20 mouse cellular contexts compared by ENCODE assay signal in genomic region chr10:3706231-3706630, GRCm38 (mm10). TPM values are rescaled to one million over a fixed set of nuclear protein-coding genes. Genes with fewer than 3 reads are reported as not detected.
DNase-seq lines count a peak whose midpoint lies in the region; ATAC-seq and TF ChIP-seq lines count a peak whose summit lies in the region.
"Had no signal": no experiment of that assay in that cellular context is flagged by ENCODE, and none has a peak within 500 bp of the region (broad histone marks: within the 10 kb centered on the region; RNA-seq: fewer than 3 reads in every experiment).

No protein-coding gene starts in this region.

- no peak for TF ChIP-seq CTCF in left cerebral cortex, adult 2 months (IDR thresholded peaks at IDR 0.05)

- H3K4me3 ChIP-seq in heart, embryonic 11.5 days (ENCODE audit: low read depth, low read length): no peak overlapping the region
- no peak overlapping the region for H3K4me3 ChIP-seq in left cerebral cortex, adult 2 months
- H3K4me3 ChIP-seq: embryonic facial prominence, embryonic 10.5 days; heart, embryonic 15.5 days; hindbrain, embryonic 13.5 days; limb, embryonic 13.5 days; liver, embryonic 15.5 days; midbrain, embryonic 10.5 days had no signal

- no peaks in the 10 kb centered on the region for H3K36me3 ChIP-seq in heart, embryonic 11.5 days (ENCODE audit: control insufficient read depth, insufficient read depth, low read length)
- H3K36me3 ChIP-seq: embryonic facial prominence, embryonic 10.5 days; heart, embryonic 15.5 days; hindbrain, embryonic 13.5 days; limb, embryonic 13.5 days; liver, embryonic 15.5 days; midbrain, embryonic 10.5 days had no signal

- no peaks in the 10 kb centered on the region for H3K9me3 ChIP-seq in heart, embryonic 11.5 days (replicated peaks; ENCODE audit: control insufficient read depth, low read length)
- H3K9me3 ChIP-seq: embryonic facial prominence, embryonic 10.5 days; heart, embryonic 15.5 days; hindbrain, embryonic 13.5 days; limb, embryonic 13.5 days; liver, embryonic 15.5 days; midbrain, embryonic 10.5 days had no signal

- H3K9ac ChIP-seq in heart, embryonic 11.5 days (ENCODE audit: low read depth, low read length): no peak overlapping the region
- H3K9ac ChIP-seq: heart, embryonic 15.5 days; hindbrain, embryonic 13.5 days; limb, embryonic 13.5 days; liver, embryonic 15.5 days had no signal

- no peak overlapping the region for H3K4me2 ChIP-seq in heart, embryonic 11.5 days
- H3K4me2 ChIP-seq: heart, embryonic 15.5 days; hindbrain, embryonic 13.5 days; limb, embryonic 13.5 days; liver, embryonic 15.5 days had no signal

- H3K27ac ChIP-seq in heart, embryonic 11.5 days (ENCODE audit: low read depth, low read length): no peak overlapping the region
- peak overlapping the region; percentile 44; the same call in 1 of the 2 replicates for H3K27ac ChIP-seq in left cerebral cortex, adult 2 months
- H3K27ac ChIP-seq: embryonic facial prominence, embryonic 10.5 days; heart, embryonic 15.5 days; hindbrain, embryonic 13.5 days; limb, embryonic 13.5 days; liver, embryonic 15.5 days; macrophage; midbrain, embryonic 10.5 days had no signal

- H3K27me3 ChIP-seq in heart, embryonic 11.5 days (ENCODE audit: control insufficient read depth, insufficient read depth, low read length): no peaks in the 10 kb centered on the region
- H3K27me3 ChIP-seq: CH12.LX; heart, embryonic 15.5 days; hindbrain, embryonic 13.5 days; limb, embryonic 13.5 days; liver, embryonic 15.5 days had no signal

- no peak for ATAC-seq in heart, embryonic 11.5 days (replicated peaks; ENCODE audit: insufficient number of reproducible peaks, low FRiP score, low TSS enrichment)
- ATAC-seq: inflammation-experienced regulatory T-cells, adult 6 months had no signal

- DNase-seq in cerebellum, postnatal 10 days: peak; percentile 67 to 74
- DNase-seq in cerebellum, adult 9-10 months: no peak
- DNase-seq in heart, adult 8-10 months (ENCODE audit: low spot score): peak; percentile 37
- DNase-seq in left cerebral cortex, adult 2 months (ENCODE audit: extremely low spot score in 1 of 2, low spot score in 2 of 2): no peak
- DNase-seq in left cerebral cortex, postnatal 14 days (ENCODE audit: low spot score in 2 of 2): no peak
- DNase-seq in heart, postnatal 14 days: peak; percentile 11 to 25
- DNase-seq: gastrocnemius, postnatal 14 days; kidney, adult 9 months; kidney, postnatal 25 days had no signal

- WGBS in heart, embryonic 11.5 days (ENCODE audit: insufficient replicate concordance): 55% methylated on average over 4 of the region's 4 CpGs

- intact Hi-C loops in left cerebral cortex, adult 2 months (cut with DNase I): no loop called here
- intact Hi-C loops in left cerebral cortex, postnatal 14 days (cut with DNase I): no loop called here
- intact Hi-C loops in heart, postnatal 14 days (cut with DNase I): no loop called here

- H3K4me1 ChIP-seq in heart, embryonic 11.5 days (ENCODE audit: control insufficient read depth, insufficient read depth, low read length): no peaks in the 10 kb centered on the region
- H3K4me1 ChIP-seq: embryonic facial prominence, embryonic 10.5 days; heart, embryonic 15.5 days; hindbrain, embryonic 13.5 days; liver, embryonic 15.5 days; midbrain, embryonic 10.5 days had no signal

RNA-seq across cellular contexts. Expression of gene Plekhg1, which starts 33.9 kb away (rescaled TPM):
- 1 to 10 TPM; 5.9 to 8.6 (median 7.2) TPM for total RNA-seq in heart, adult 8-10 months (2022)
- polyA plus RNA-seq in heart, embryonic 11.5 days (2014; fragmentation: Nextera tagmentation; extraction: Ambion mirVana): 6.2 and 7.7 TPM in 2 replicates
- total RNA-seq in left cerebral cortex, adult 2 months (2021): 10 to 100 TPM in 1 of 2 experiments, 1 to 10 TPM in 1; 7.4 to 10.8 TPM
- 10 to 100 TPM; 14.3 to 16.5 TPM for total RNA-seq in left cerebral cortex, postnatal 14 days (2021)
- total RNA-seq in heart, postnatal 14 days (2021): 10 to 100 TPM; 16.3 to 16.4 TPM
- total RNA-seq: MEL had no signal

Comparison
In these comparisons a context has a peak if more than half of its experiments do, and no peak if none do; other contexts are left out.
1. DNase-seq: peak in cerebellum, postnatal 10 days (2 of 2), heart, adult 8-10 months (single experiment) and heart, postnatal 14 days (2 of 2); none in cerebellum, adult 9-10 months (single experiment), left cerebral cortex, adult 2 months (0 of 2) and left cerebral cortex, postnatal 14 days (0 of 2).